Mouse (Mus musculus) spleen, postnatal 4 days (tissue): ENCODE data around the gene Otogl.

ENCODE experiments used
- DNase-seq, 2 experiments: peaks; one replicate each; pipeline ENCODE4 v3.0.0; 2022; ENCODE audit warnings: low spot score in 2 of 2

The Otogl gene

GRCm38 (mm10) chr10:107906453-107906852, 5.5 kb downstream of the Otogl start:
- DNase-seq: no peak

DNA sequence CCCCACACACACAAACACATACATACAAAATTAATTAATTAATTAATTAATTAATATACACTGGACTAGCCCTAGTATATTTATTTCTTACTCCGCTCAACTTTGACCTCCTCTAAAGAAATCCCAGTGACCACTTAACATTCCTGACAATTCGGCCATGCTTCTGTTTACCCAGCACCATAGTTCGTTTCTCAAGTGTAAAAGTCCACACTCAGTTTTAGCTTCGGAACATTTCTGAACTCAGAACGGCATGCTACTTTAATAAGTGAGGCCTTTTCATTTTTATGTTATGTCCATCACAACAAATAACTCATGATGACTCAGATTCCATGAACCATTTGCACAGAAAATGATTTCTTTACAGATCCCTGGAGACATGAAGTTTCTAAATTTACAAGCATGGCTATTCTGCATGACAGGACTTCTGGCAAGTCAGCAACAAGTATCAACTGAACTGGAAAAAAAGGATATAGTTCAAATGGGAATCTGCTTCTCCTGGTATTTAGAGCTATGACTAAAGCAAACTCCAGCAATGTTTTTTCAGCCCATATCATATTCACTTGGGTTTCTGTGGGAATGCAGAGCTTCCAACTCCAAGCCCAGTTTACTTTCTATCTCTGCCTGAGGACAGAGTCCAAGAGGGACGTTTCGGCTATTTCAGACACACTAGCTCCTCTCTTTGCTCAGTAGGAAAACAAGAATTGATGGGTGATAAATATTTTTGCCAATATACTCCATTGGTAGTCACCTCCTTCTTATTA, 6.5 kb downstream of the Otogl start:
- no peak for DNase-seq

- DNase-seq: no peak
These were observed 10.0 kb downstream of the Otogl start for GRCm38 (mm10) chr10:107901958-107902357.

- no peak for DNase-seq
These were observed 10.6 kb downstream of the Otogl start for GRCm38 (mm10) chr10:107901204-107901879.

DNA sequence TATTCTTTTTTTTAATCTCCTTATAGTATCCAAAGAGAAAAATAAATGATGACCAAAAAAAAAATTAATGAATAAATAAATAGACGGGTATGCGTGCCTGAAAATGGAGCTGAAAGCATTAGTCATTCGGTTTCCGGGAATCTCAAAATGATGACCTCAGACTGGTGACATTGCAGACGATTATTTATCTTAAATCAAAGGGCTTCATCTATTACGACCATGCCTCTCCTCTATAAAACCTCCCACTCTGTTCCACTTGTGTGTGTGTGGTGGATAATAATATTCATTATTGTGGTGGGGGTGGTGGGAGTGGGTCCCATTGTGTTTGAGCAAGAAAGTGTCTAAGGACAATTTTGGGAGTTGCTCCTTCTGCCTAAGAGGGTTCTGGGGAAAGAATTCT, 12.0 kb downstream of the Otogl start:
- DNase-seq: no peak

DNA sequence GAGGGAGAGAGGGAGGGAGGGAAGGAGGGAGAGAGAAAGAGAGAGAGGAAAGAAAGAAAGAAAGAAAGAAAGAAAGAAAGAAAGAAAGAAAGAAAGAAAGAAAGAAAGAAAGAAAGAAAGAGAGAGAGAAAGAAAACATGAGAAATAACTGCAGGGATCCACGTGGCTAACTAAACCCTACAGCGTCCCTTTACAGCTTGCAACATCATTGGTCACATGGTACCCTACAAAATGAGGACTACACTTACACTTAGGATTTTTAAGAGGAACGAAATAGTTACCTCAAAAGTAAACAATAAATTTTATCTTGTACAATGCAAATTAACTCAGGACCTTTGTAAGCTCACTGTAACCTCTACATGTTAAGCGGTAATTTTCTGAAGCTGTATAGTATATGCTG, 15.8 kb downstream of the Otogl start:
- no peak for DNase-seq

DNA sequence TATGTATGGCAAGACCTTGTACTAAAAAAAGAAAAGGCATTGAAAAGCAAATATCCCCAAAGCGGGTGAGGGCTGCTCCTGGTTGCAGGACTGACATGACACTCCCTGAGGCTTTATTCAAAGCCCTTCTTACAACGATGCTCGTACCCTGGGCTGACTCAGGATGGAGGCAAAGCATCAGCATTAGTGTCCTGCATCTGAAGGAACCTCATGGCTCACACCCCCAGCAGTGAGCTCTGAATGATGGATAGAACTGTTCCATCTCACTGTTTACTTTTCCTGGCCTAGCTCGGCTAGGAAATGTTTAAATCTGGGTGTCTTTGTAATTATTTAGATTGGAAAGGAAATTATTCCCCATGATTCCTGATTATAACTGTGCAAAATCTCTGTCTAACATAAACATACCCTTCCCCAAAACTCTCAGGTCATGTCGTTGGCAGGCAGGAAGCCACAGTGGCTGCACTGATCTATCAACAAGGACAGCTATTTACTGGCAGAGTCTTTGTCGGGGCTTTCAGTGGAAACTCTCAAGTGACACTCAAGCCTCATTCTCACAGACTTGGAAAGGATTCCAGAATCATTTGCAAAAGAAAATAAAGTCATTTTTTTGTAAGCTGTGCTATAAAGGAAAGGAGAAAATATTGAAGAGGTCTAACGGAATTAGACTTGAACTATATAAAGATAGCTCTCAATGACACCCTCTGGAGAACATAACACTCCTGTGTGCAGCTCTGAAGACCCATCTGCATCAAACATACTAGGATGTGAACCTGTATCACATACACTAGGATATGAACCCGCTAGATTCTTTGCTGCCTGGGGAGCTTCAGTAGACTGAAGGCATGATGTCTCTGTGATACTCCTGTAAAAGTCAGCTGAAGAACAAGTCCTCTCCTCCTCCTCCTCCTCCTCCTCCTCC, 17.0 kb downstream of the Otogl start:
- DNase-seq: no peak

DNA sequence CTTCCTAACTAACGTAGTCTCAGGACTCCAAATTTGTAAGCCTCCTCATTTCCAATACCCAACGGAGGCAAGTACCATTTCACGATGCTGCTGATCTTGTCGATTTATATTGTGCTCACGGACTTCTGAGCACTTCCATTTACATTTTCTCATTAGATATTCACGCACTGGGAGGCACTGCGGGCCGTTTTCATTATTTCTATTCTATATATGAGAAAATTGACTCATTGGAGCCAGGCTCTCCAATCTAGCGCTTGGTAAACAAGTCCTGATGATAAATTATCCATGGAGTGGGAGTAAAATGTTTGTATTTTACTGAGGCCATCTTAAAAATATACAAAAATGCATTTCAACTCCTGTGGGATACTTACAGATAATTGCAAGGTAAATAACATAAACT, 21.5 kb downstream of the Otogl start:
- no peak for DNase-seq

DNA sequence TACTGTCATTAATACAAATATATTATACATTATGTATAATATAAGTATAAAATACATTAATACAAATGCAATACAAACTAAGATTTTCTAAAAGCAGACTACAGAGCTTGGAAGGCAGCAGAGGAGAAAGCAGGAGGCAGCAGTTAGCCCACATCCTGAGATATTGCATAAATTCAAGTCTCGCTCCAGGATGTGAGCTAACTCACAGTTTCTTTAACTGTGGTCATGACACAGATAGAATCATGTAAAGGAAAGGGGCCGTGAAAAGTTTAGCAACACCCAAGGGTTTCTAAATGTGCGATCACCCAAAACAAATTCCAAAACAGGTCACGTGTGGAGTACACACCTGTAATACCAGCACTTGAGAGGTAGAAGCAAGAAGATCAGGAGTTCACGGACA, 39.4 kb downstream of the Otogl start:
- no peak for DNase-seq

DNA sequence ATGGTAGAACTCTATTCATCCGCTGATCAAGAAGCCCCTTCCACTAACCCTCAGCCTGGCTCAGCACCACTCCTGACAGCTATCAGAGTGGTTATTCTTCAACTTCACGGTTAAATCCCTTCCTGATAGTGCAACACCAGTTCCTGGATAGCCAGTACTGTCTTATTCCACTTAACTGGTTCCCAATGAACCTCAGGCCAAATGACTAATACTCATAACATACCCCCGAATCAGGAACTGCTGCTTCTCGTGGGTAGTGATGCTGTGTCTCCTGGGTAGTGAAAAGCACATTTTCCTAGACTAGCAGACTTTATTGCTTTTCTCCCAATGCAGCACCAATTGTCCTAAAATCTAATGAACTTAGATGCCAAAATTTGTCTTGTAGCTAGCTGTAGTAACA, 39.8 kb downstream of the Otogl start:
- no peak for DNase-seq

- DNase-seq: no peak
These were observed 41.4 kb downstream of the Otogl start for GRCm38 (mm10) chr10:107870540-107870939.

- DNase-seq: no peak
These were observed 43.0 kb downstream of the Otogl start for GRCm38 (mm10) chr10:107868904-107869303.

GRCm38 (mm10) chr10:107867414-107867813, 44.5 kb downstream of the Otogl start:
- no peak for DNase-seq

GRCm38 (mm10) chr10:107860235-107860917, 51.6 kb downstream of the Otogl start:
- DNase-seq: no peak

- DNase-seq: no peak
These were observed 52.7 kb downstream of the Otogl start for GRCm38 (mm10) chr10:107859220-107859619.

GRCm38 (mm10) chr10:107858684-107859083, 53.2 kb downstream of the Otogl start:
- no peak for DNase-seq

DNA sequence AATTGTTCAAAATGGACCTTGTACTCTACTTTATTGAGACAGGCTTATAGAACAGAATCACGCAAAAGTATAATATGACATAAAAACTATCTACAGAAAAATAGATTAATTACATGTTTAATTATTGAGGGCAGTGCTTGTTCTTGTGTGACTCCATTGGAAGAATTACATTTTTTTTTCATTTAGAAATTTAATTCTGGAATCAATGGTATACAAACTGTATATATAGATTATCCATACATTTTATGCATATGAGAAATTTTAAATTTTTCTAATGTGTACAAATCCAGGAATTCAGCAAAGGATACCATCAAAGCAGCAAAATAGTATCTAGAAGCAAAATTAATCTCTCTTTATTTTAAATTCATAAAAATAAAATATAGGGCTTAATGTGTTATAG, 67.0 kb downstream of the Otogl start:
- DNase-seq: no peak

GRCm38 (mm10) chr10:107834452-107835239, 77.3 kb downstream of the Otogl start:
- DNase-seq: no peak

GRCm38 (mm10) chr10:107829151-107829550, 82.8 kb downstream of the Otogl start:
- DNase-seq: no peak

GRCm38 (mm10) chr10:107813814-107814483, 98.0 kb downstream of the Otogl start:
- no peak for DNase-seq
